Mouse (Mus musculus) lung, postnatal 25 days (tissue): Measurements from ENCODE around the gene Zmym4.

Experiments
- DNase-seq: peaks from one replicate; pipeline ENCODE4 v3.0.0; 2022; ENCODE audit warnings: low spot score

Zmym4 gene

GRCm38 (mm10) chr4:126822891-126823882 lies 144.7 kb downstream of the Zmym4 start:
- no peak for DNase-seq

- no peak for DNase-seq
Observed at GRCm38 (mm10) chr4:126814854-126815253, 153.1 kb downstream of the Zmym4 start.

DNA sequence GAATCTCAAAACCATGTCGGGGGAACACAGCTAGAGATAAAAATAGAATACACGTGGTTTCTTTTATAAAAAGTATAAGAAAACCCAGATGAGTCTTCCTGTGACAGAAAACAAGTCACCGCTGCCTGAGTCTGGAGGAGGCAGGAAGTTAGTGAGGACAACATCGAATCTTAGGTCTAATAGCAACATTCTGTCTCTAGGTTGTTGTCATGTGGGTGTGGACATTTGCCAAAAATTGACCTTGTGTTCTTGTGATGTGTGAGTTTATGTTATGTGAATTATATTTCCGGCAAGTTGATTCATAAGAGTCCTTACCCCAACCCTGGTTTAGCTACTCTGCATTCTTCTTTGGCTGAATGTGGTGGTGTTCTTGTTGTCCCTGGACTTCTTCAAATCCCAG lies 154.7 kb downstream of the Zmym4 start:
- DNase-seq = no peak
